Mouse (Mus musculus): ENCODE data around the gene Pgpep1l.

The Pgpep1l gene

DNA sequence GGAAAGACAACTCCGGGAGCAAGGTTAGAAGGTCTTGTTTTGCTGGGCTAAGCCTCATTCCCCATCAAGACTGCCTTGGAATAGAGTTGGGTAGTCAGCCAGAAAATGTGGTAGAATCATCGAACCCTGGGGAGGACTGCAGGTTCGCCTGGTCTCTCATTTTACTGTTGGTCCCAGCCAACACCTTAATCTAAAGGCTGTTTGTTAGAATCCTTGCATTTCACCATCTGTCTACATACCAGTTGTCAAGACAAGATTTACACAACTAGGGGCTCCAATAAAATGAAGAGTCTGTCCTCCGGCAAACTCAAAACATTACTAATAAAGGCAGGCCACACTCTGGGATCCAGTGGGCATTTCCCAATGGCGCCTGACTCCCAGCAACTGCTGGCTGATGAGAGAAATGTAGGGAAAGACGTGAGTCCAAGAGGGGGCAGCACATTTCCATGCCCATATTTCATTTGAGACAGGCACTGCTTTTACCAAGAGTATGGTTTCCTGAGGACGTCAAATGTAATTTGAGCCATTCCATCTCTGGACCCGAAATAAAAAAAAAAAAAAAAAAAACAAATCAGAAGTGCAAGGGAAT lies 1.3 kb downstream of the Pgpep1l start:
- no peak for DNase-seq (ENCODE audit: low read depth, low spot score)

DNA sequence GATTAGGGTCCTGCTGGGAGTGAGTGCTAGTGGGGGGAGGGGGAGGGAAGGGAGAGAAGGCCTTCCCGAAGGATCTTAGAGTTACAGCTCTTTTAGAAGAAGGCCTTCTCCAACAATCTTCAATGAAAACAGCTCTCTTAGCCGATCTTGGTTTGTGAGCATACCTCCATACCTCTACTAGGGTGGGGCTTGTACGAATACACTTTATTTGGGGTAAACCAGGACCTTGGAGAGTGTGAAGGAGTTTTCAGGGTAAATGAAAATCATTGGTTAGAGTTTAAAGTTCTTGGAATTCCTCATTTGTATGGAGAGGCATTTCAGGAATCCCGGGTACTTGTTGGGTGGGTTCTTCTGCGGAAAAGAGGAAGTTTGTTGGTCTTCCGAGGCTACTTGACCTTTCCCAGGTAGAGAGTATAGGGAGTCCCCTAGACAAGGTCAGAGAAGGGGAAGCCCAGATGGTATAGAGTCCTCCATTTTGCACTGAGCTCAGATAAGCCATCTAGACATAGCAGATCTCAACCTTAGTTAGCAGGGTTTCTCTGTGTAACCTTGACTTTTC lies 4.4 kb downstream of the Pgpep1l start:
- no peak for DNase-seq (ENCODE audit: low read depth, low spot score)

DNA sequence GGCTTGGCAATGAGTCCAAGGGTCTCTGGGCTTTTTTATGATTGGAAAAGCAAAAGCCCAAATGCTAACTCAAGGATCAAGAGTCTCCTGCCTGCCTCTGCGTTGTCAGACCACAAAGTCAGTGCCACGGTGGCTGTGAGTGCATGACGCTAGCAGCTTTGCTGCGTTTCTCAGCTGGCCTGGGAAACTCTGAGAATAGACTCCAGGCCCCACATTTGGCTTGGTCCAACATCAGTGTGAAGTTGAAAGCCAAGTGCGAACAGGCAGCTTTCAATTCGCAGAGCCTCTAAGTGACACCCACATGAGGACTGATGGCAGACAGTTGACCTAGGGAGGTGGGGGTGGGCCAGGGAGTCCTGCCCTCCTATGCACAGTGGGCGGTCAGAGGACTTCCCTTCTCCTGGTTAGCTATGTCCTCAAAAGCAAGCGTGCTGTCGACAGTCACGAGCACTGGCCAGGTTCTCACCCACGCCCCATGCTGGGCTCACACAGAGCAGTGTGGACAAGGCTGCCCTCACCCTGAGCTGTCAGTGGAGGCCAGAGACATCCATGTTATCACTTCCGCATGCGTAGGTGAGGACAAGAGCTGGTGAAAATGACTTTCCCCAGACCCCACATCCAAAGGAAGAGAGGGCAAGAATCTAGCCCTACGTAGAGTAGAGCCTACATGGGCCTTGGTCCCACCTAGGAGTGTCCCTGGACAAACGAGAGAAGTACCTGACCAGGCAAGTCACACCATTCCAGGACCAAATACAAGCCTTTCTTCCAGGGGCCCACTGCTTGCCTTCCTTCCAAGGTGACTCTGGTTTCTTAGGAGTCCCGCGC lies 5.5 kb downstream of the Pgpep1l start:
- DNase-seq (ENCODE audit: low read depth, low spot score), result no peak

DNA sequence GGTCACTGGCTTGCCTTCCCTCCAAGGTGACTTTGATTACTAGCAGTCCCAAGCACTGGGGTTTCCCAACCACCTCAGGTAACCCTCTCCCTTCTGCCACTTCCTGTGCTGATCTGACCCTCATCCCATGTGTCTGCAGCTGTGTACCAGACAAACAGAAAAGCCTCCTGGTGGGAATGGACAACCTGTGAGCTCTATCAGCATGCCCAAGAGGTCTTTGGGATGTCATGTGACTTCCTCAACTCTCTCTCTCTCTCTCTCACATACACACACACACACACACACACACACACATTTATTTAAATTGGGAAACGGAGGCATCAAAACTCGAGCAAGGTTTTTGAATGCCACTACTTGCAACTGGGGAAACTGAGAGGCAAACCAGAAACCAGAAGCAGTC lies 6.3 kb downstream of the Pgpep1l start:
- no peak for DNase-seq (ENCODE audit: low read depth, low spot score)

DNA sequence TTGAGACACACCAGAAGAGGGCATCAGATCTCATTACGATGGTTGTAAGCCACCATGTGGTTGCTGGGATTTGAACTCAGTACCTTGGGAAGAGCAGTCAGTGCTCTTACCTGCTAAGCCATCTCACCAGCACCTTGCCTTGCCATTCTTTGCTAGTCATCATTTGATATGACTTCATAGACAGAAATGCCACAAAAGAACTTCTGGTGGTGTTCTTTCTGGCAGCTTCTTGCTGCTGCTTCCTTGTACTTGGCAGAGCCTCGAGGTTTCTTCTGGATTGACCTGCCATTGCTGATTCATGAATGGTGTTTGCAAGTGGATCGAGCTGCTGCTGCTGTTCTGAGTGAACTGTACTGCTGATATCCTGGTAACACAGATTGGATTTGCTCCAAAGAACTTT lies 13.1 kb downstream of the Pgpep1l start:
- no peak for DNase-seq (ENCODE audit: low read depth, low spot score)

DNA sequence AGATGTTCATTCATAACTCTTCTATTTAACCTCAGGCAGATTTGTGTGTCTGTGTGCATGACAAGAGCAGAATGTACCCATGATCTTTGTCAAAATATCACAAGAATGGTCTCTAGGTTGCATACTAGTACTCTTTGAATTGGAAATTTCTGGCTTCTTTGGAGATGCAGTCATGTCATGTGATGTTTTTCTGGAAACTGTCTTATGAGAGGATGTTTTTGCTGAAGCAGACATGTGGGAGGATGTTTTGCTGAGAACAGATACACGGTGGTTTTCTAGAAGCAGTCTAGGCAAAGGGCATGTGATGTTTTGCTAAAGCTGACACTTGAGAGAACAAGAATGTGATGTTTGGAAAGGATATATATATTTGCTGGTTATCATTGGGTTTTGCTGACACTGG lies 13.6 kb downstream of the Pgpep1l start:
- no peak for DNase-seq (ENCODE audit: low read depth, low spot score)

DNA sequence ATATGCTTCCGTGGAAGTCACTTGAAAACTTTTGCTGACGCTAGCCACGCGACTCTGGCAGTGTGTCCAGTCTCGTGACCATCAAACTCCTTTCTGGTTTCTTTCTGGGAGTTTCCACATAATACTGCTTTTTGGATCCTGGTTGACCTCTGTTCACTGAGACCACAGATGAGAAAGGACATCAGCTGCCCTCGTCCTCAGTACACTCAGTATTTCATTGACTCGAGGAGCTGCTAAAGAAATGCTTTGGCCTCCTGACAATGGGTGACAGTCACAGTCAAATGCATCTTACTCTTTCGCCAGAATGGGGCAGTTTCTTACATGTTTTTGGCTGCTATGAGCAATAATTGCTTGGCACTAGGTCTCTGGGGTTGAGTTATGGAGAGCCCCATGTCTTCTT lies 17.8 kb downstream of the Pgpep1l start:
- DNase-seq (ENCODE audit: low read depth, low spot score), result no peak

DNA sequence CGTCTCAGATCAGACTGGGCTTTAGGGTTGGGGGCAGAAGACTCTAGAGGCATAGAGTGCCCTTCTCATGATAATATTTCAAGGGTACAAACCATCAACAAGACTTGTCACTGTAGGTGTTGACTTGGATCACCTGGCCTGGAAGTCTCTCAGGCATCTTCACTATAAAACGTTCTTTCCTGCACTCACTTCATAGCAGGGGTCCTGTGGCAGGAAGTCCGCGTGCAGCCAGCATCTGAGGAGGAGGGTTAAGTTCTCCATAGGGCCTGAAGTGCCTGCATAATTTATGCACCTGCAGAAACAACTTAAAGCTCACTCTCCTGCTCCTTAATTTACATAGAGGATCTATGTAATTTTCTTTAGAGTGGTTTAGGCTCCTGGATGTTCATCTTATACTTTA lies 18.4 kb downstream of the Pgpep1l start:
- no peak for DNase-seq (ENCODE audit: low read depth, low spot score)

DNA sequence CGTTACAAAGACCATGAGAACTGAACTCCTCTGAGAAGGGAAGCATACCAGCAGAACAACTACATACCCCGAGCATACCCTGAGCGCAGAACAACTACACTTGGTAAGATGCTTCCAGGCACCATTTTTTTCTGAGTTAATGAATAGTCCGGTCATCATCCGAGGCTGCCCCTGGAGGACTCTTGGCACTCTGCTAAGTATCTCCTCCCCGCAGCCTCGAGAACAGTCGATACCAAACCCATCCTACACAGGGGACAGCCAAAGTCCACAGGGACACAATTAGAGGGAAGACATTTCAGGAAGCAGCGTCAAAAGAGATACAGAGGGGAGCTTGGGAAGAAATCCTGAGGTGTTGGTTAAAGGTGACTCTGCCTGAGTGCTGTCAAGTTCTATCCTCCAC lies 22.8 kb downstream of the Pgpep1l start:
- DNase-seq (ENCODE audit: low read depth, low spot score), result no peak

DNA sequence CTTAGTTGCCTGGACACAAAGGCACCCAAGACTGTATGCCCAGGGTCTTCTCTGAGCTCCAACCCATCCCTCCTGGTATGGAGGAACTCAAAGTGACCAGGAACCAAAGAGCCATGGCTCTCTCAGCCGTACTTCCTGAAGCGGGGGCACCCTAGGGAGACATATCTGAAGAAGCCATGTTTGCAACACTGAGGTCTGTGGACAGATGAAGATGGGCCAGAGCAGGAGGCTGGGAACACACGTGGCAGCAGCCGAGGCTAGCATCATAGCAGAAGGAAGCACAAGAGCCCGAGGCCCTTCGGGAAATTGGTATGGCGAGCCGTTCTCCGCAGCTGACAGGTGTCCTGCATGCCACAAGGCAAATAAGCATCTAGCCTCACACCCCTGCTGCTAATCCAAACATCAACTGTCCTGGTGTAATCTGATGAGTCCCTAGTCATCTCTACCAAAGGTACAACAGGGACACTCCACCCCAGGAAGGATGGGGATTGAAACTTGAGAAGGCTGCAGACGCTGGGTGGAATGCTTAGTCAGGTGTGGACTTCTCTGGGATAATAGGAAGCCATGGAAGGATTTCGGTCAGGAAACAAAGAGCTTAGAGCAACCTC lies 24.7 kb downstream of the Pgpep1l start:
- no peak for DNase-seq (ENCODE audit: low read depth, low spot score)

DNA sequence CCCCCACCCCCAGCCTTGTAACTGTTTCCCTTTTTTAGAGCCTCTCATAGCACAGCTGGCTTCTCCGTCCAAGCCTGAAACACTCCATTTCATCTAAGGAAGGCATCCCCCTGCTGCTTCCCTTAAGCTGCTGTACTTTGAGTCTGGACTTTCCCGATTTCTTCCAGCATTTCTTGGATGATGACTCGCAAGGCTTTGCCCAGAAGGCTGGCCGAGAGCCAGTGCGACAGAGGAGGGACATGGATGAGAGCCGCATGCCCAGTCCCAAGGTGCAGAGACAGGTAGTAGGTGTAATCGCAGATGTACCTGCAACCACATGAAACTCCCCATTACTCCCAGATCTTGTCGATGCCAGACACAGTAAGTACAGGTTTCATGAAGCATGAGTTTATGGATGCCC lies 27.2 kb downstream of the Pgpep1l start:
- DNase-seq (ENCODE audit: low read depth, low spot score), result no peak

DNA sequence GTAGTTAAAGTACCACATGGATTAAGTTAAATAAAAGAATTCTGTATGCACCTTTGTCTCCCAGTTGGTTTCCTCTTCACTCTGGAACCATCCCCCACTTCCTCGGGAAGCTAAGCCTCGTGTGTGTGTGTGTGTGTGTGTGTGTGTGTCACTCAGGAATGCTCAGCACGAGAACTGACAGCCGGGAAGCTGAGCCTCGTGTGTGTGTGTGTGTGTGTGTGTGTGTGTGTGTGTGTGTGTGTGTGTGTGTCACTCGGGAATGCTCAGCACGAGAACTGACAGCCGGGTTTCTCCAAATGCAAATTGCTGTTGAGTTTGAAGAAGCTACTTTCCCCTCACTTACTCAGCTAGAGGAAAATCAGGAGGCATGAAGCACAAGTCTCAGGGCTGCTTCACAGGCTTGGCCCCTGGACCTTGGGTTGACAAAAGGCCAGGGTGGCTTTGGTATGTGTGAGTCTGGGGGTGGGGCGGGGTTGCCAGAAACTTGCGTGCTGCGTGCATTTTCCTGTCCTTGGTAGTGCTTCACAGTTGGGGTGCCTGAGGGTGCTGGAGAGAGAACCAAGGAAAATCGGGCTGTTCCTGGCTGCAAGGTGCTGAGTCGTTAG lies 30.3 kb downstream of the Pgpep1l start:
- peak; percentile 36 for DNase-seq (ENCODE audit: low read depth, low spot score)

DNA sequence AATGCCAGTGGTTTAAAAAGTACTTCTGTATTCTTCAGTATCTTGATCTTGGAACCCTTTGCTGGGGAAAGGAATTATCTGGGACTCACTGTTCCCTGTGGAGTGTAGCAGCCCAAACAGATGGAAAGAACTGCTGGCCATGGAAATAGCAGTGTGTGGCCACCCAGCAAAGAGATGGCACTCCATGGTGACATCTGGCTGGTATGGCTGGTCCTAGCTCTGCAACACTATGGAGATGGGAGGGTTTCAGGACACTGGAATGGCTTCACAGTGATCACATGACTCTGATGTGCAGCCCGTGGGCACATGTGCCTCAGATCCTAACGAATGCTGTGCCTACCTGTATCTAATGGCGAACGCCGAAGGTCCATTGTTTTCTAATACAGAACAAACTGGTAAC lies 31.5 kb downstream of the Pgpep1l start:
- no peak for DNase-seq (ENCODE audit: low read depth, low spot score)

DNA sequence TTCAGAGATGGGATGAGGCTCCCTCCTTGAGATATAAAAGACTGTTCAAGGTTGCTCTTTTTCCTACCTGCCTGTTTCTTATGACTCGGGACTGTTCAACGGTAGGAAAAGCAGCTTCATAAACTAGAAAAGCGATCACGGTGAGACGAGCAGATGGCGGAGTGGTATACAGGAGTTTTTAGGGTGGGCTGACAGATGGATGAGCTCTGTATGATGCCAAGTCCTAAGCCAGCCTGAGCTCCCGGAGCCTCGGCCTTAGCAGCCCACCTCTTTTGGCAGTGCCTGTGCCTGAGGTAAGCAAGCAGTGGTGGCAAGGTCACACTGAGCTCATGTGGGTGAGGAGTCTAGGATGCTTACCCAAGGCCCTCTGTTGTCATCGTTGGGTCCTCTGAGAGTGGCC lies 33.2 kb downstream of the Pgpep1l start:
- DNase-seq (ENCODE audit: low read depth, low spot score), result no peak

DNA sequence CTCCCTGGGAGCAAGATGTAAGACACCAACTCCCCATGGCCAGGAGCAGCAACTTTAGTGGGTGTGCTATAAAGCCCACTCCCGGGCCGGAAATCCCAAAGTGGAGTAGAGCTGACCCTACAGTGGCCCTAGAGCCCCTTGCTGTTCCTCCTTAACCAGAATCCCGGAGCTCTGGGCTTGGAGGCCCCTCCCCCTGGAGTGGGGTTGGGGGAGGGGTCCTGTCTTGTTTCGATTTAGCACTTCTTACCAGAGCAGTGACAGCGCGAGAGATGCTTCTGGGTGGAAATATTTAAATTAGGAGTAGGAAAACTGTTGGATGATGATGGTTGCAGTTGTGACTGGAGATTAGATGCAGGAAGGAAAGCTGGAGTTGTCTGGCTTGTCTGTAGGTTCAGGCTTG lies 35.5 kb downstream of the Pgpep1l start:
- DNase-seq (ENCODE audit: low read depth, low spot score), result no peak

DNA sequence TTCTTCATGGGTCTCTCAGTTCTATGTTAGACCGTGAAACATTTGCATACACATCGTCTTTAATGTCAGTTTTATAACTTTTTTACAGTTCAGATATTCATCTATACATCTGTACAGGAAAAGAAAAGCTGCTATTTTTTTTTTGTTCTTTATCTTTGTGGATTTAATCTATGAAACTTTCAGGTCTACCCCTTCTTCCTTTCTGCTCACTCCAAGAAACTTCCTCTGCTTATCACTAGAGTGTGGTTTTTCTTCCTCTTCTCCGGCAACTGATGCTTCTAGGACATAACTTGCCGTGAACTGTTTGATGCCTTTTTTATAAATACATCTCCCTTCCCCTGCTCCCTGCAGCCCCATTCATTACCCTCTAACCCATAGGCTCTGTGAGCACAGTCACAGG lies 36.4 kb downstream of the Pgpep1l start:
- no peak for DNase-seq (ENCODE audit: low read depth, low spot score)

DNA sequence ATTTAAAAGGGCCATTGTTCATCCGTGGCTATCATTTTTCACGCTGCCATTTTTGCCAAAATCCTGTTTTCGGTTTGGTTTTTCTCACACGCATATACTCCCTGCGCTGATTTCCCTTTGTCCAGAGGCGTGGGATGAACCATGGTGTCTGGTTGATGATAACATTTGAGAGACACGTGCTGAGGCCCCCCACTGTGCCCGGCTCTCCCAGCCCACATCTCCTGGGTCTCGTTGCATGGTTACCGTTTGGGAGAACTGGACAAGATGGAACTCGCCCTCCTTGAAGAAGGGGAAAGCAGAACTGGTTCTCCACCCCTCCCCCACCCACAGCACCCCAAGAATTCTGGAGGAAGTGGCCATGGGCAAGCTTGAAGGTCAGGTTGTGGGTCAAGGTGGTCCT lies 37.0 kb downstream of the Pgpep1l start:
- no peak for DNase-seq (ENCODE audit: low read depth, low spot score)

DNA sequence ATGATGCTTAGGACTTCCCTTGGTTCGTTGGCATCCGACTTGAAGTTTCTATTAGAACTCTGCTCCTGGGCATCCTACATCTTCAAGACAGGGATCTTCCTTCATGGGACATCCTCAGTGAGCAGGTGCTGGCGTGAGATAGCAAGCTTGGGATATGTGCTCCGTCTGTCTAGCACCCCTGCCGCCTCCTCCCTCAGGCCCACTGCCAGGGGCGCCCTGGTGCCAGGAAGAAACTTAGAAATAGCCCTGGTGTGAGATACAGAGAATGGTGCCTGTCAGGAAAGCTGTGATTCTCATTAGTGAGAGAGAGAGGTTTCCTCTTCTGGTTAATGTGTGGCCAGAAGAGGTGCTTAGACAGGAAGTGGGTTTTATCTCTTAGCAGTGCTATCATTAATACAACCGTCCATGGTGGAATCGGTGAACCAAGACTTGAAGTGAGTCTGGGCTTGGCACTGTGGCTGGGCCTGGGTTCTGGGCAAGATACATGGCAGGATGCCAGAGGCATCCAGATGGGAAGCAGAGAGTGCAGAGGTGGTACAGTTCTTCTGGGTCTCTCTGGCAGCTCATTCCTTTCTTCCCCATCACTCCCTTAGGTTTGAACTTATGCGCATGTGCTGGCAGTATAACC lies 38.5 kb downstream of the Pgpep1l start:
- DNase-seq (ENCODE audit: low read depth, low spot score), result no peak

DNA sequence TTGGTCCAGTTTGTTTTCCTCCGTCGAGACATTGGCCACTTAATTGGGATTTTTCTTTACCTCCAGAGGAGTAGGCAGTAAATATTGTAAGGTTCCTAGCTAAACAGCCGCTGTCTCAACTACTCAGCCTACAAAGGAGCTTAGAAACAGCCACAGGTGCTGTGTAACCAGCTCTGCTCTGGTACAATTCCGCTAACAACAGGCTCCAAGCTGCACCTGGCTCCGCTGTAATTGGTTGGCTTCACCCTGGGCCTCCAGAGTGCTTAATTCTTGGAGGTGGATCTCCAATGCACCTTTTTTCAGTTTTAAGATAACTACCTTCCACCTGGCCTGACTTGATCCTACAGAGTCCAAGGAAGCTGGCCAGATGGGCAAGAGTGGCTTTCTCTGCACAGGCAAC lies 40.0 kb downstream of the Pgpep1l start:
- no peak for DNase-seq (ENCODE audit: low read depth, low spot score)

DNA sequence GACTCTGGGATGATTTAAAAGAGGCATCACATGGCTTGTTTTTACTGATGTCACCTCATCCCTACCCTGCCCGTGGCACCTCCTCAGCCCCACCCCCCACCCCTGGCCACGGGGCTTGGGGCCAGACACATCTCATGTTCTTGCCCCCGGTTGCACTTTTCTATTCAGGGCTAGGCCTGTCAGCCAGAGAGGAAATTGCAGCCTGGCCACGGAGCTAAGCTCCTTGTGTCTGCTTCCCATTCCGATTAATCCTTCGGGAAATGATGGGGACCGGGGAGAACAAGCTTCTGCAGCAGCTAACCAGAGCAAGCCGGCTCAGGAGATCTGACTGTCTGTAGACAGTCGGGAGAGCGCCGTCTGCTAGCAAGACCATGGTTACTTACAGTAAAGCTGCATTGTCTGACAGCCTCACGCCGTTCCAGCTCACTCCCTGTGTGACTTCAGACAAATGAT lies 40.7 kb downstream of the Pgpep1l start:
- peak; percentile 22 for DNase-seq (ENCODE audit: low read depth, low spot score)

DNA sequence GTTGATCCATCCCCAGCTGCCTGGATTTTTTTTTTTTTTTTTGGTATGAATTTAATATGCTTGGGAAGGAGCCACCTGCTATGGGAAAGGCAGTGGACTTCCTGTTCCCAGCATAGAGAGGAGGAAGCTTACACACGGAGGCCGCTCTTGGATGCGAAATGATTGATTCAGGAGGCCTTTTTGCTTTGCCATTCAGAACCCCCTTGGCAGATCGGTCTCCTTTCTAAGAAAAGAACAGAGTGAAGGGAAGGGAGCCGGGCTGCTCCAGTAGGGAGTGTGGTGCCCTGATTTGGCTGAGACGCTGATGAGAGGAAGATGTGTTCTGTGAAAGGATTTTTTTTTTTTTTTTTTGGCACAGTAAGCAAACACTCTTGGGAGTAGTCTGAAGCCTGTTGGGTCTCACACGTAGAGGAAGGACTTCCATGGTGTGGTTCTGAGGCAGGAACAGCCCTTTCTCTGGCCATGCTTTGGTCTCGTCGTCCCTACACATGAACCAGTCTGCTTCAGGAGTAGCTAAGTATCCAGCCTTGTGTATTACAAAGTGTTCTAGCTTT lies 42.3 kb downstream of the Pgpep1l start:
- no peak for DNase-seq (ENCODE audit: low read depth, low spot score)

DNA sequence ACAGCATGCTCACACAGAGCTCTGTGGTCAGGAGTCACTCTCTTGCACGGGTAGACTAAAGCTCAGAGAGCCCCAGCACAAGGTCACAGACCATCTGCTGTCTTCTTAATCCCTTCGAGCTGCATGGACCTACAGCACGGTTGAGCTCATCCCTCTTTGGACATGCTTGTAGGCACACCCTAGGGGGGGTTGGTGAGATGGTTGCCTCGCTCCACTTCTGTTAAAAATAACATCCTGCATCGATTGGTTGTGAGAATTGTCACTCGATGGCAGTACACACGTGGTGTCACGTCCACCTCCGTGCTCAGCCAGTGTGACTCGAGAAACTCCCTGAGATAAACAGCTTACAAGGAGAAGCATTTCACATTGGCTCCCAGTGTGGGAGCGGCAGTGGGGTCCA lies 45.2 kb downstream of the Pgpep1l start:
- DNase-seq (ENCODE audit: low read depth, low spot score), result no peak
